Mouse (Mus musculus): ENCODE results near the gene Vegfb. TPM values are rescaled to one million over a fixed set of nuclear protein-coding genes. Genes with fewer than 3 reads are reported as not detected.
"Not testable (repeated sequence)": the region's sequence is repeated elsewhere in the genome, so short reads cannot be mapped to it uniquely, and the experiment has no call there.

Gene Vegfb
- polyA plus RNA-seq, 1 experiment from 2014 or later, result 29.5 TPM

GRCm38 (mm10) chr19:6994002-6994401 is 6.6 kb upstream of the Vegfb start:
- 89% methylated on average over 8 of the region's 8 CpGs for WGBS
- Histone ChIP-seq H3K4me2 (ENCODE audit: low read depth, low read length, severe bottlenecking) (no peak overlapping the region), H3K4me3 (ENCODE audit: low read depth, low read length) (no peak overlapping the region), H3K9ac (ENCODE audit: low read length) (no peak overlapping the region), H3K36me3 (ENCODE audit: control insufficient read depth, insufficient read depth, low read length) (no peaks in the 10 kb centered on the region), H3K27ac (ENCODE audit: low read depth, low read length) (no peak overlapping the region), H3K27me3 (ENCODE audit: control insufficient read depth, insufficient read depth, low read length) (no peaks in the 10 kb centered on the region), H3K4me1 (replicated peaks; ENCODE audit: control insufficient read depth, insufficient read depth, low read length) (peaks cover 18% of the 10 kb centered on the region), H3K9me3 (ENCODE audit: control insufficient read depth, low read length) (no peaks in the 10 kb centered on the region)
- no peak for ATAC-seq (replicated peaks; ENCODE audit: low FRiP score)
- DNase-seq (ENCODE audit: low spot score), result no peak

GRCm38 (mm10) chr19:6993011-6993770 is 5.7 kb upstream of the Vegfb start:
- WGBS, result 60% methylated on average over 14 of the region's 14 CpGs
- no peaks in the 10 kb centered on the region for H3K9me3 ChIP-seq (ENCODE audit: control insufficient read depth, low read length)
- peak overlapping the region; percentile 52 for H3K4me3 ChIP-seq (ENCODE audit: low read depth, low read length)
- H3K4me1 ChIP-seq (replicated peaks; ENCODE audit: control insufficient read depth, insufficient read depth, low read length), result peaks cover 18% of the 10 kb centered on the region
- peak overlapping the region; percentile 65 for H3K9ac ChIP-seq (ENCODE audit: low read length)
- no peaks in the 10 kb centered on the region for H3K27me3 ChIP-seq (ENCODE audit: control insufficient read depth, insufficient read depth, low read length)
- peak overlapping the region; percentile 94 for H3K4me2 ChIP-seq (ENCODE audit: low read depth, low read length, severe bottlenecking)
- H3K36me3 ChIP-seq (ENCODE audit: control insufficient read depth, insufficient read depth, low read length), result no peaks in the 10 kb centered on the region
- ATAC-seq (replicated peaks; ENCODE audit: low FRiP score), result no peak
- peak overlapping the region; percentile 62 for H3K27ac ChIP-seq (ENCODE audit: low read depth, low read length)
- no peak for DNase-seq (ENCODE audit: low spot score)

DNA sequence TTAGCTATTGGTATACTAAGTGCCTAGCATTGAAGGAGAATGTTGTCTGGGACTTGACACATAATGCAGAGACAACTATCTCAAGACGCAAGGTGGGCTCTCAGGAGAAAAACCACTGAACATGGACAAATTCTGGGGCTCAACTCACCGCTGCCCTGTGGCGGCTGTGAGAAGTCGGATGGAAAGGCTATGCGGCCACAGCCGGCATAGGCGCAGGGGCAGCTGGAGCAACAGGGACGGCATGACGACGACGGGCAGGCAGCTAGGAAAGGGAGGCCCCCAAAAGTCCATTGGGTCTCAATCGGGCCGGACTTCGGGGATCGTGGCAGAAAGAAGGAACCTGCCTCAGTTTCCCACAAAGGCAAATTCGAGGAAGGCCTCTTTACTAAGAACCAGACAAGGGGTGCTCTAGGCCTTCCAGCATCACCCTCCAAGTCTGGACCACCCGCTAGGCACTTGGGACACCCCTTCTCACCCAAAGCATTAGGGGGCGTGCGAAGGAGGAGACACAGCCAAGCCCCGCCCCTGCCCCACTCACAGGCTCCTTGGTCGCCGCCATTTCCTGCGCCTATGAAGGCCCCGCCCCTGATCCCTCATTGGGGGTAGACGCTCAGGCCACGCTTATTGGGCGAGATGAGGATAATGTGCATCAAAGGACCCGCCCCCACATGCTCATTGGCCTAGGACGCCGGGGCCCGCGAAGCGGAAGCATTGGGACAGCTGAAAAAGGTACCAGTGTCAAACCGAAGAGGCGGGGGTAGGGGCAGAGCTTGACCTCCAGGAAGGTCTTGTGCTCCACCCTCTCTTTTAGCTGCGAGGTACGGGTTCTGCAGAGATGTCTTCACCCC is 4.8 kb upstream of the Vegfb start, which contains the start of gene Dnajc4:
Dnajc4 (minus strand) TSS at position 562 of the 848 bp plus-strand sequence.
- Histone ChIP-seq H3K9ac (ENCODE audit: low read length) (peak within 1 kb of the TSS; percentile 65), H3K36me3 (ENCODE audit: control insufficient read depth, insufficient read depth, low read length) (no peaks in the 10 kb centered on the region), H3K4me2 (ENCODE audit: low read depth, low read length, severe bottlenecking) (peak within 1 kb of the TSS; percentile 94), H3K4me3 (ENCODE audit: low read depth, low read length) (peak within 1 kb of the TSS; percentile 52), H3K27me3 (ENCODE audit: control insufficient read depth, insufficient read depth, low read length) (no peaks in the 10 kb centered on the region), H3K9me3 (ENCODE audit: control insufficient read depth, low read length) (no peaks in the 10 kb centered on the region), H3K4me1 (replicated peaks; ENCODE audit: control insufficient read depth, insufficient read depth, low read length) (peaks cover 22% of the 10 kb centered on the region), H3K27ac (ENCODE audit: low read depth, low read length) (peak within 1 kb of the TSS; percentile 62)
- peak; percentile 98 for DNase-seq (ENCODE audit: low spot score)
- peak; percentile 93 for ATAC-seq (replicated peaks; ENCODE audit: low FRiP score)
- WGBS, result 3% methylated on average over 37 of the region's 37 CpGs

DNA sequence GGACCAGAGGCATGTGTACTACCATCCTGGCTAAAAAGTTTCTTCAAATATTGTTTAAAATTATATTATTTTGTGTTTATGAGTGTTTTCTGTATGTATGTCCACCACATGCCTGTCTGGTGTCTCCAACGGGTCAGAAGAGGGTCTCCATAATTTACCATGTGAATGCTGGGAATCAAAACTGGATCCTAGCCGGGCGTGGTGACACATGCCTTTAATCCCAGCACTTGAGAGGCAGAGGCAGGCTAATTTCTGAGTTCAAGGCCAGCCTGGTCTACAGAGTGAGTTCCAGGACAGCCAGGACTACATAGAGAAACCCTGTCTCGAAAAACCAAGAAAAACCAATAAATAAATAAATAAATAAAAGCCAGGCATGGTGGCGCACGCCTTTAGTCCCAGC is 3.7 kb upstream of the Vegfb start:
- not testable (repeated sequence) for H3K27me3 ChIP-seq (ENCODE audit: control insufficient read depth, insufficient read depth, low read length); ATAC-seq (replicated peaks; ENCODE audit: low FRiP score); H3K9me3 ChIP-seq (ENCODE audit: control insufficient read depth, low read length); DNase-seq (ENCODE audit: low spot score); H3K4me3 ChIP-seq (ENCODE audit: low read depth, low read length); H3K27ac ChIP-seq (ENCODE audit: low read depth, low read length); H3K4me2 ChIP-seq (ENCODE audit: low read depth, low read length, severe bottlenecking); H3K9ac ChIP-seq (ENCODE audit: low read length); H3K36me3 ChIP-seq (ENCODE audit: control insufficient read depth, insufficient read depth, low read length)
- WGBS, result 91% methylated on average over 6 of the region's 6 CpGs
- H3K4me1 ChIP-seq (replicated peaks; ENCODE audit: control insufficient read depth, insufficient read depth, low read length), result peaks cover 25% of the 10 kb centered on the region

- Histone ChIP-seq H3K27me3 (ENCODE audit: control insufficient read depth, insufficient read depth, low read length) (no peaks in the 10 kb centered on the region), H3K27ac (ENCODE audit: low read depth, low read length) (no peak overlapping the region), H3K4me1 (replicated peaks; ENCODE audit: control insufficient read depth, insufficient read depth, low read length) (peaks cover 24% of the 10 kb centered on the region), H3K4me2 (ENCODE audit: low read depth, low read length, severe bottlenecking) (no peak overlapping the region), H3K9me3 (ENCODE audit: control insufficient read depth, low read length) (no peaks in the 10 kb centered on the region), H3K36me3 (ENCODE audit: control insufficient read depth, insufficient read depth, low read length) (no peaks in the 10 kb centered on the region), H3K9ac (ENCODE audit: low read length) (no peak overlapping the region), H3K4me3 (ENCODE audit: low read depth, low read length) (no peak overlapping the region)
- DNase-seq (ENCODE audit: low spot score) (no peak), ATAC-seq (replicated peaks; ENCODE audit: low FRiP score) (no peak)
- 87% methylated on average over 6 of the region's 6 CpGs for WGBS
Measured at GRCm38 (mm10) chr19:6990712-6991111, 3.3 kb upstream of the Vegfb start.

- H3K4me2 ChIP-seq (ENCODE audit: low read depth, low read length, severe bottlenecking), result no peak overlapping the region
- no peaks in the 10 kb centered on the region for H3K9me3 ChIP-seq (ENCODE audit: control insufficient read depth, low read length)
- H3K4me3 ChIP-seq (ENCODE audit: low read depth, low read length), result no peak overlapping the region
- H3K36me3 ChIP-seq (ENCODE audit: control insufficient read depth, insufficient read depth, low read length), result peaks cover 3% of the 10 kb centered on the region; the same call in 1 of the 2 replicates
- ATAC-seq (replicated peaks; ENCODE audit: low FRiP score) (no peak), DNase-seq (ENCODE audit: low spot score) (no peak)
- no peak overlapping the region for H3K9ac ChIP-seq (ENCODE audit: low read length)
- no peak overlapping the region for H3K27ac ChIP-seq (ENCODE audit: low read depth, low read length)
- H3K4me1 ChIP-seq (replicated peaks; ENCODE audit: control insufficient read depth, insufficient read depth, low read length), result peaks cover 16% of the 10 kb centered on the region
- H3K27me3 ChIP-seq (ENCODE audit: control insufficient read depth, insufficient read depth, low read length), result no peaks in the 10 kb centered on the region
- 83% methylated on average over 8 of the region's 8 CpGs for WGBS
Measured at GRCm38 (mm10) chr19:6989251-6989650, 1.8 kb upstream of the Vegfb start.

DNA sequence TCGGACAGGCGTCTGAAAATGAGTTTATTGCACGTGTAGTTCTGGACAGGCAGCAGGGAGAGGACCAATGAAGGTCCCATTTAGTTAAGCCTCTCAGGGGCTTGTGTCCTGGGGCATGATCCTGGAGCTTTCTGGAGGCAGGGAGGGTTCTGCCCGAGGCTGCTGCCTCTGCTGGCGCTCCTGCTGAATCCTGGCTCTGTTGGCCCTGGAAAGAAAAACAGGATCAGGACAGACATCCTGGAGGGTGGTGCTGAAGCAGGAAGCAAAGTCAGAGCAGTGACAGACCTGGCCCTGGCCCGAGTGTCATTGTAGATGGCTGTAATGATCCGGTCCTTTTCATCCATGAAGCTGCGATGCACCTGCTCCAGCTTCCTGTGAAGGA is 444 bp upstream of the Vegfb start:
- Histone ChIP-seq H3K27ac (ENCODE audit: low read depth, low read length) (0 out of 2 replicates have a peak overlapping the region, but pooled peaks have one; percentile 12), H3K4me1 (replicated peaks; ENCODE audit: control insufficient read depth, insufficient read depth, low read length) (peaks cover 12% of the 10 kb centered on the region), H3K36me3 (ENCODE audit: control insufficient read depth, insufficient read depth, low read length) (peaks cover 3% of the 10 kb centered on the region; the same call in 1 of the 2 replicates), H3K9me3 (ENCODE audit: control insufficient read depth, low read length) (no peaks in the 10 kb centered on the region), H3K4me3 (ENCODE audit: low read depth, low read length) (peak overlapping the region; percentile 87), H3K27me3 (ENCODE audit: control insufficient read depth, insufficient read depth, low read length) (no peaks in the 10 kb centered on the region), H3K4me2 (ENCODE audit: low read depth, low read length, severe bottlenecking) (peak overlapping the region; percentile 96), H3K9ac (ENCODE audit: low read length) (peak overlapping the region; percentile 89)
- WGBS, result 8% methylated on average over 8 of the region's 8 CpGs
- ATAC-seq (replicated peaks; ENCODE audit: low FRiP score), result peak; percentile 4; the same call in 1 of the 2 replicates
- no peak for DNase-seq (ENCODE audit: low spot score)

DNA sequence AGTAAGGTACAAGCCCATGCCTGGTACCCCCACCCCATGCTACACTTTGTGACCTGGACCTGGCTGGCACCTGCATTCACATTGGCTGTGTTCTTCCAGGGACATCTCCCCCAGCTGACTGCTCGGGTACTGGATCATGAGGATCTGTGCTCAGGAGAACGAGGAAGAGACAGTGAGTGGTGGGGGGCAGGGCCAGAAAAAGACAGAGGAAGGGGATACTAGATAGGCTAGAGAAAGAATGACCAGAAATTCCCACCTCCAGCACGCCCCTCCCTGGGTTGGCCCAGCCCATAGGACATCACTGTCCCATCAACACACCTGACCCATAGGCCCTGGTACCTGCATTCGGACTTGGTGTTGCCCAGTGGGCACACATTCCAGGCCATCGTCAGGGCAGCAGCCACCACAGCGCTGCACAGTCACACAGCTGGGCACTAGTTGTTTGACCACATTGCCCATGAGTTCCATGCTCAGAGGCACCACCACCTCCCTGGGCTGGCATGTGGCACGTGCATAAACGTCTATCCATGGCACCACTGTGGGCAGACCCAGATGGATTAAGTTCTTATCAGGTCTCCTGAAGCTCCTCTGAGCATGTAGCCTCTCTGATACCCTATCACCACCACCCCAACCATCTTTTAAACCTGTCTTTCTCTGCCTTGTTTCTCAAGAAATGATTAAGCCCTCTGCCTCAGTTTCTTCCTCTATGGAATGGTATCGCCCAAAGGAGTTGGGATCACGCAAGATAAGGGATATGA is 1.3 kb downstream of the Vegfb start:
- no peak for DNase-seq (ENCODE audit: low spot score)

More for the DNA sequence above, 1.3 kb downstream of the Vegfb start:
- no peaks in the 10 kb centered on the region for H3K9me3 ChIP-seq (ENCODE audit: control insufficient read depth, low read length)
- peaks cover 3% of the 10 kb centered on the region; the same call in 1 of the 2 replicates for H3K36me3 ChIP-seq (ENCODE audit: control insufficient read depth, insufficient read depth, low read length)
- H3K27me3 ChIP-seq (ENCODE audit: control insufficient read depth, insufficient read depth, low read length), result no peaks in the 10 kb centered on the region
- peak overlapping the region; percentile 89 for H3K9ac ChIP-seq (ENCODE audit: low read length)
- H3K4me1 ChIP-seq (replicated peaks; ENCODE audit: control insufficient read depth, insufficient read depth, low read length), result peaks cover 10% of the 10 kb centered on the region
- H3K4me3 ChIP-seq (ENCODE audit: low read depth, low read length), result peak overlapping the region; percentile 87
- peak overlapping the region; percentile 96 for H3K4me2 ChIP-seq (ENCODE audit: low read depth, low read length, severe bottlenecking)
- WGBS, result 82% methylated on average over 10 of the region's 10 CpGs
- ATAC-seq (replicated peaks; ENCODE audit: low FRiP score), result no peak
- no peak overlapping the region for H3K27ac ChIP-seq (ENCODE audit: low read depth, low read length)
